Mouse (Mus musculus): ENCODE measurements at regions not wholly inside any gene's neighbourhood (a gene's known extent, or its start where the extent isn't known, plus 50 kb on each side); places are given as distances from the start of the nearest gene placed in this dataset.

GRCm38 (mm10) chr3:9179641-9180040 is 430.2 kb downstream of the Zfp704 start:
- no peak overlapping the region for H3K4me3 ChIP-seq (ENCODE audit: low read depth, low read length)
- no peak for DNase-seq
- H3K4me1 ChIP-seq (ENCODE audit: insufficient read depth) = no peaks in the 10 kb centered on the region
- no peaks in the 10 kb centered on the region for H3K9me3 ChIP-seq (ENCODE audit: low read length)
- no peaks in the 10 kb centered on the region; the same call in 1 of the 2 replicates for H3K27me3 ChIP-seq (ENCODE audit: insufficient read depth, low read length)
- 86% methylated on average over 6 of the region's 6 CpGs for WGBS
- TF ChIP-seq CTCF (IDR thresholded peaks at IDR 0.05; ENCODE audit: low read depth) = no peak
- H3K36me3 ChIP-seq (ENCODE audit: insufficient read depth) = no peaks in the 10 kb centered on the region
- ATAC-seq = no peak
- H3K4me2 ChIP-seq (ENCODE audit: low read depth) = no peak overlapping the region
- H3K27ac ChIP-seq (ENCODE audit: low read depth, low read length) = no peak overlapping the region
- H3K9ac ChIP-seq = no peak overlapping the region

- H3K9ac ChIP-seq = no peak overlapping the region
- H3K4me1 ChIP-seq (ENCODE audit: insufficient read depth) = peaks cover 12% of the 10 kb centered on the region
- DNase-seq (no peak), ATAC-seq (no peak)
- no peaks in the 10 kb centered on the region; the same call in 1 of the 2 replicates for H3K27me3 ChIP-seq (ENCODE audit: insufficient read depth, low read length)
- no peak overlapping the region for H3K4me3 ChIP-seq (ENCODE audit: low read depth, low read length)
- no peaks in the 10 kb centered on the region for H3K9me3 ChIP-seq (ENCODE audit: low read length)
- 53% methylated on average over 2 of the region's 2 CpGs for WGBS
- no peak overlapping the region for H3K4me2 ChIP-seq (ENCODE audit: low read depth)
- H3K36me3 ChIP-seq (ENCODE audit: insufficient read depth) = no peaks in the 10 kb centered on the region
- H3K27ac ChIP-seq (ENCODE audit: low read depth, low read length) = 0 out of 2 replicates have a peak overlapping the region, but pooled peaks have one; percentile 35
- TF ChIP-seq CTCF (IDR thresholded peaks at IDR 0.05; ENCODE audit: low read depth) = no peak
Measured at GRCm38 (mm10) chr3:9174517-9174832, 435.4 kb downstream of the Zfp704 start.

- peak; percentile 84 for DNase-seq
- Histone ChIP-seq H3K36me3 (ENCODE audit: insufficient read depth) (no peaks in the 10 kb centered on the region), H3K27me3 (ENCODE audit: insufficient read depth, low read length) (no peaks in the 10 kb centered on the region; the same call in 1 of the 2 replicates), H3K4me3 (ENCODE audit: low read depth, low read length) (no peak overlapping the region), H3K27ac (ENCODE audit: low read depth, low read length) (0 out of 2 replicates have a peak overlapping the region, but pooled peaks have one; percentile 35), H3K4me1 (ENCODE audit: insufficient read depth) (peaks cover 12% of the 10 kb centered on the region), H3K4me2 (ENCODE audit: low read depth) (peak overlapping the region; percentile 24), H3K9me3 (ENCODE audit: low read length) (no peaks in the 10 kb centered on the region), H3K9ac (no peak overlapping the region)
- peak; percentile 41 for TF ChIP-seq CTCF (IDR thresholded peaks at IDR 0.05; ENCODE audit: low read depth)
- ATAC-seq = peak; percentile 81
- 20% methylated on average over 16 of the region's 16 CpGs for WGBS
Measured at GRCm38 (mm10) chr3:9173643-9174516, 436.0 kb downstream of the Zfp704 start.

GRCm38 (mm10) chr3:9171970-9172369 is 437.9 kb downstream of the Zfp704 start:
- Histone ChIP-seq H3K27me3 (ENCODE audit: insufficient read depth, low read length) (no peaks in the 10 kb centered on the region; the same call in 1 of the 2 replicates), H3K4me1 (ENCODE audit: insufficient read depth) (peaks cover 12% of the 10 kb centered on the region), H3K27ac (ENCODE audit: low read depth, low read length) (no peak overlapping the region), H3K9me3 (ENCODE audit: low read length) (no peaks in the 10 kb centered on the region), H3K9ac (no peak overlapping the region), H3K36me3 (ENCODE audit: insufficient read depth) (no peaks in the 10 kb centered on the region), H3K4me3 (ENCODE audit: low read depth, low read length) (no peak overlapping the region), H3K4me2 (ENCODE audit: low read depth) (no peak overlapping the region)
- no peak for TF ChIP-seq CTCF (IDR thresholded peaks at IDR 0.05; ENCODE audit: low read depth)
- whole genome bisulfite sequencing = 32% methylated on average over 1 of the region's 1 CpGs
- DNase-seq (no peak), ATAC-seq (no peak)

GRCm38 (mm10) chr3:9168955-9169354 is 440.9 kb downstream of the Zfp704 start:
- DNase-seq (no peak), ATAC-seq (no peak)
- Histone ChIP-seq H3K9ac (no peak overlapping the region), H3K9me3 (ENCODE audit: low read length) (no peaks in the 10 kb centered on the region), H3K4me2 (ENCODE audit: low read depth) (no peak overlapping the region), H3K36me3 (ENCODE audit: insufficient read depth) (no peaks in the 10 kb centered on the region), H3K4me3 (ENCODE audit: low read depth, low read length) (no peak overlapping the region), H3K4me1 (ENCODE audit: insufficient read depth) (peaks cover 11% of the 10 kb centered on the region), H3K27ac (ENCODE audit: low read depth, low read length) (no peak overlapping the region), H3K27me3 (ENCODE audit: insufficient read depth, low read length) (no peaks in the 10 kb centered on the region)
- WGBS = 78% methylated on average over 12 of the region's 12 CpGs
- TF ChIP-seq CTCF (IDR thresholded peaks at IDR 0.05; ENCODE audit: low read depth) = no peak

GRCm38 (mm10) chr3:9159073-9159472 is 450.8 kb downstream of the Zfp704 start:
- 34% methylated on average over 15 of the region's 15 CpGs for WGBS
- Histone ChIP-seq H3K4me2 (ENCODE audit: low read depth) (no peak overlapping the region), H3K9ac (no peak overlapping the region), H3K9me3 (ENCODE audit: low read length) (no peaks in the 10 kb centered on the region), H3K27ac (ENCODE audit: low read depth, low read length) (no peak overlapping the region), H3K27me3 (ENCODE audit: insufficient read depth, low read length) (no peaks in the 10 kb centered on the region), H3K36me3 (ENCODE audit: insufficient read depth) (no peaks in the 10 kb centered on the region), H3K4me1 (ENCODE audit: insufficient read depth) (no peaks in the 10 kb centered on the region), H3K4me3 (ENCODE audit: low read depth, low read length) (no peak overlapping the region)
- DNase-seq (no peak), ATAC-seq (no peak)
- TF ChIP-seq CTCF (IDR thresholded peaks at IDR 0.05; ENCODE audit: low read depth) = no peak

- Histone ChIP-seq H3K36me3 (ENCODE audit: insufficient read depth) (no peaks in the 10 kb centered on the region), H3K9me3 (ENCODE audit: low read length) (no peaks in the 10 kb centered on the region), H3K4me3 (ENCODE audit: low read depth, low read length) (no peak overlapping the region), H3K4me1 (ENCODE audit: insufficient read depth) (no peaks in the 10 kb centered on the region), H3K9ac (no peak overlapping the region), H3K27me3 (ENCODE audit: insufficient read depth, low read length) (no peaks in the 10 kb centered on the region), H3K27ac (ENCODE audit: low read depth, low read length) (no peak overlapping the region), H3K4me2 (ENCODE audit: low read depth) (no peak overlapping the region)
- WGBS = 88% methylated on average over 7 of the region's 7 CpGs
- DNase-seq (no peak), ATAC-seq (no peak)
- no peak for TF ChIP-seq CTCF (IDR thresholded peaks at IDR 0.05; ENCODE audit: low read depth)
Measured at GRCm38 (mm10) chr3:9154172-9154571, 455.7 kb downstream of the Zfp704 start.
